ENCODE assay signal across 31 mouse cellular contexts in genomic region chr6:129516388-129516787, GRCm38 (mm10). TPM values are rescaled to one million over a fixed set of nuclear protein-coding genes. Genes with fewer than 3 reads are reported as not detected.
"Had no signal": no experiment of that assay in that cellular context is flagged by ENCODE, and none has a peak within 500 bp of the region (broad histone marks: within the 10 kb centered on the region; RNA-seq: fewer than 3 reads in every experiment).

No protein-coding gene starts in this region.

- H3K4me1 ChIP-seq: neural tube, embryonic 12.5 days; neural tube, embryonic 15.5 days had no signal

- ATAC-seq: intestine, postnatal 0 days; liver, postnatal 0 days; lung, postnatal 0 days had no signal

- DNase-seq: kidney, adult 8-10 months; kidney, postnatal 25 days; layer of hippocampus, adult 9-11 months; liver, postnatal 0 days; lung, embryonic 14.5 days; midbrain, embryonic 14.5 days; retina, postnatal 1 day; right cerebral cortex, postnatal 25 days; spleen, adult 18-20 months; thymus, postnatal 25 days had no signal

- H3K36me3 ChIP-seq: limb, embryonic 12.5 days; limb, embryonic 15.5 days; neural tube, embryonic 12.5 days; neural tube, embryonic 15.5 days; stomach, embryonic 15.5 days had no signal

- H3K27me3 ChIP-seq: limb, embryonic 15.5 days; neural tube, embryonic 12.5 days; neural tube, embryonic 15.5 days; stomach, embryonic 15.5 days had no signal

- H3K27ac ChIP-seq: layer of hippocampus, adult 2 months; limb, embryonic 12.5 days; limb, embryonic 15.5 days; liver, embryonic 14.5 days; macrophage; neural tube, embryonic 12.5 days; neural tube, embryonic 15.5 days; stomach, embryonic 15.5 days had no signal

- H3K4me3 ChIP-seq: layer of hippocampus, adult 2 months; limb, embryonic 12.5 days; limb, embryonic 15.5 days; neural tube, embryonic 12.5 days; neural tube, embryonic 15.5 days; stomach, embryonic 15.5 days had no signal

RNA-seq across cellular contexts. Expression of gene Tmem52b, which starts 4.0 kb away (rescaled TPM):
- total RNA-seq: layer of hippocampus, adult 2 months; layer of hippocampus, postnatal 25 days; left cerebral cortex, adult 18-20 months; left cerebral cortex, postnatal 10 days; left cerebral cortex, postnatal 36 days; megakaryocyte-erythroid progenitor cell, adult 5-6 weeks; midbrain, postnatal 0 days had no signal
- polyA plus RNA-seq: large intestine, adult 2 months; limb, embryonic 12.5 days; liver, embryonic 11.5 days; liver, embryonic 14.5 days; liver, postnatal 0 days; lung, postnatal 0 days; macrophage; midbrain, embryonic 11.5 days; midbrain, embryonic 14.5 days; midbrain, postnatal 0 days; neural tube, embryonic 12.5 days; neural tube, embryonic 15.5 days; stomach, embryonic 15.5 days; thymus, postnatal 0 days had no signal

RNA-seq across cellular contexts. Expression of gene Olr1, which starts 9.4 kb away (rescaled TPM):
- total RNA-seq: layer of hippocampus, adult 2 months; layer of hippocampus, postnatal 25 days; left cerebral cortex, adult 18-20 months; left cerebral cortex, postnatal 10 days; left cerebral cortex, postnatal 36 days; midbrain, postnatal 0 days had no signal
- polyA plus RNA-seq: intestine, embryonic 14.5 days; large intestine, adult 2 months; limb, embryonic 12.5 days; limb, embryonic 15.5 days; midbrain, embryonic 11.5 days; midbrain, embryonic 14.5 days; midbrain, postnatal 0 days had no signal
